Mouse (Mus musculus) liver, postnatal 0 days (tissue): ENCODE measurements around the gene Rtraf.

Experiments used
- CTCF ChIP-seq: sonication (generic); IDR thresholded peaks from 2 replicates; pipeline ENCODE4 v1.5.1; 2016; ENCODE audit warnings: antibody characterized with exemption, low read depth
- EP300 ChIP-seq: IDR thresholded peaks from 2 replicates; pipeline ENCODE4 v1.6.1; 2016; ENCODE audit warnings: antibody characterized with exemption, low read depth, mild to moderate bottlenecking

DNA sequence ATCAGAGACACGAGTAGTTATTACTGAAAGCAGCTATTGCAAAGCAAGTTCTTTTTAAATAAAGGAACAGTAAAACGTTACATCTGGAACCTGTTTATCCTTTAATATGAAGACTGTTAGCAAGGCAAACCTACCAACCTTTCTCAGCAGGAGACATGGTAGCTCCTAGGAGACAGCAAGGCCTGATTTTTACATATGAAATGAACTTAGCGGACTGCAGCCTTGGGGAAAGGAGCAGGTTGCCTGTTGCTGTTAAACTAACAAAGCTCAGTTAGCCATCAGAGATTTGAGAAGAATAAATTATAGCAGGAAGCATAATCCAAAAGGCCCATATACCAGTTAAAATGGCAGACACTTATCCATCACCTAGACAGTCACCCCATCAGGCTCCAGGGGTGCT lies 29.8 kb upstream of the Rtraf start:
- TF ChIP-seq CTCF (no peak), EP300 (no peak)
